Mouse (Mus musculus) testis, adult 2 months (tissue): ENCODE measurements around the gene Miip. TPM values are rescaled to one million over a fixed set of nuclear protein-coding genes. Genes with fewer than 3 reads are reported as not detected.

Experiments used
- H3K27ac ChIP-seq: fragments of 200-500 bp; 2 replicates; pipeline ENCODE4 v1.5.1; 2012; ENCODE audit warnings: low read depth, low read length; ENCODE audit not compliant: control insufficient read depth, insufficient read depth
- H3K27me3 ChIP-seq: fragments of 200-500 bp; 2 replicates; pipeline ENCODE4 v1.6.1; 2012; ENCODE audit warnings: mild to moderate bottlenecking, low read length, moderate library complexity; ENCODE audit not compliant: control insufficient read depth, insufficient read depth
- H3K36me3 ChIP-seq: fragments of 200-500 bp; 2 replicates; pipeline ENCODE4 v1.6.1; 2012; ENCODE audit warnings: mild to moderate bottlenecking, low read length; ENCODE audit not compliant: control insufficient read depth, insufficient read depth
- H3K4me1 ChIP-seq: fragments of 200-500 bp; 2 replicates; pipeline ENCODE4 v1.6.1; 2012; ENCODE audit warnings: low read length; ENCODE audit not compliant: control insufficient read depth, insufficient read depth
- H3K4me3 ChIP-seq: fragments of 200-500 bp; 2 replicates; pipeline ENCODE4 v1.5.1; 2012; ENCODE audit warnings: low read depth, mild to moderate bottlenecking, low read length, moderate library complexity, mixed read lengths; ENCODE audit not compliant: control insufficient read depth
- CTCF ChIP-seq: fragments of 200-500 bp; IDR thresholded peaks from 2 replicates; pipeline ENCODE4 v1.5.1; 2012; ENCODE audit warnings: low read depth, mild to moderate bottlenecking, inconsistent platforms, low read length, moderate library complexity; ENCODE audit not compliant: control insufficient read depth, insufficient read depth, insufficient replicate concordance
- POLR2A ChIP-seq: fragments of 200-500 bp; IDR thresholded peaks from 2 replicates; pipeline ENCODE4 v1.6.1; 2012; ENCODE audit warnings: low read depth, mild to moderate bottlenecking, inconsistent platforms, low read length, moderate library complexity; ENCODE audit not compliant: control insufficient read depth
- polyA plus RNA-seq: library from polyadenylated mRNA; depleted of rRNA; stranded (reverse); fragments of >200 nt; gene quantifications from 2 replicates; pipeline ENCODE4 v1.2.3, GENCODE M21; 2012; rRNA removed

Gene Miip
- polyA plus RNA-seq, result 96.6 and 116 TPM in 2 replicates

DNA sequence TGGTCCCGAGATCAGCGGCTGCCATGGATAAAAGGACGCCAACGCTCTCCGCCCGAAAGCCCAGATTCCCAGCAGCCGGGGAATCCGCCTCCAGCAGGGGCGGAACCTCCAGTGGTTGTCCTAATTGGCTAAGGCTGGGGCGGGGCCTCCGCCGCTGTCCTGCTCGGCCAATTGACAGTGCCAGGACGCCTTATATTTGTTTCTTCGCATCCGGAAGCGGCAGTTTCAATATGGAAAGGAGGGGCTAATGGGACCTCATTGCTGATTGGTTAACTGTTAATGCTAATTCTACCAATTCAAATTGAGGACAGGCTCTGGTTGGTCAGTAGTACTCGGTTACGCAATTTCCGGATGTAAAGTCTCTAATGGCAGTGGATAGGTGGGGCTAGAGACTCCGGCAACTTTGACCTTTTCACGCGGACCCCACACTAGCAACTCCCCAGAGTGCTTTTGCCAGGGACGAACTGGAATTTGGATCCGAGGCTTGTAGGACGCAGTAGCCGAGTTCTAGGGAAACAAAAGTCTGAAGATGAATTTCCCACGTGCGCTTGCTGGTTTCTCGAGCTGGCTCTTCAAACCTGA lies at the start of gene Miip, which contains the start of gene Fv1:
Miip (minus strand) TSS at position 367 of the 582 bp plus-strand sequence.
Fv1 (plus strand) TSS at position 530 of the 582 bp plus-strand sequence.
- Histone ChIP-seq H3K4me3 (peak within 1 kb of the TSS; percentile 98), H3K4me1 (peaks cover 12% of the 10 kb centered on the region), H3K27me3 (no peaks in the 10 kb centered on the region), H3K36me3 (peaks cover 2% of the 10 kb centered on the region; the same call in 1 of the 2 replicates), H3K27ac (peak within 1 kb of the TSS; percentile 93)
- TF ChIP-seq CTCF, result no peak
- peak; percentile 75 for TF ChIP-seq POLR2A

- Histone ChIP-seq H3K27ac (no peak overlapping the region), H3K36me3 (no peaks in the 10 kb centered on the region), H3K4me1 (peaks cover 8% of the 10 kb centered on the region; the same call in 1 of the 2 replicates), H3K4me3 (no peak overlapping the region), H3K27me3 (no peaks in the 10 kb centered on the region)
- TF ChIP-seq CTCF (no peak), POLR2A (no peak)
Observed at GRCm38 (mm10) chr4:147909486-147909885, 40.9 kb upstream of the Miip start.

- no peak for TF ChIP-seq POLR2A
- TF ChIP-seq CTCF, result no peak
- H3K4me1 ChIP-seq, result peaks cover 13% of the 10 kb centered on the region
- peaks cover 4% of the 10 kb centered on the region; the same call in 1 of the 2 replicates for H3K36me3 ChIP-seq
- no peak overlapping the region for H3K4me3 ChIP-seq
- H3K27ac ChIP-seq, result no peak overlapping the region
- H3K27me3 ChIP-seq, result no peaks in the 10 kb centered on the region
Observed at GRCm38 (mm10) chr4:147906230-147906629, 37.6 kb upstream of the Miip start.

DNA sequence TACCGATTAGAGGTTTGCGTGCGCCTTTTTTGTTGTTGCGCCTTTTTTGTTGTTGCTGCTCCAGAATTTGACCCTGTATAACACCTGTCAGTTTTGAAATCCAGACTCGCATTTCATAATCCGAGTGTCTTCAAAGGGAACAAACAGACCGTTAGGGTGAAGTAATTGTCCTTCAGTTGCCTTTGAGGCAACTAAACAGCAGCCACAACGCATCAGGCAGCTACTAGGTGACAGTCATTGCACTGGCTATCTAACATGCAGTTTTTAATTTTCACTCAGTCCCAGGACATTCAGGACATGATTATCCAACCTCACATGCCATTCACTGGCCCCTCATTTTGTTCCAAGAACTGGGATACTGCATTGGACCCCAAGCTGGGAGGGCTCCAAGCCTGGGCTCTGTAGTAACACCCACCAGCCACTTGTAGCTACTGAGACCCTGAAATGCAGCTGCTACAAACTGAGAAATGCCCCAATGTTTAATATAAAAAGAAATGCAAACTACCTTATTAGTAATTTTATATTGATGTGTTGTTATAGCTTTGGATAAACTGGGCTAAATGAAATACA lies 36.6 kb upstream of the Miip start:
- H3K4me3 ChIP-seq, result peak overlapping the region; percentile 100
- no peak for TF ChIP-seq POLR2A
- no peak for TF ChIP-seq CTCF
- H3K27ac ChIP-seq, result peak overlapping the region; percentile 57
- peaks cover 13% of the 10 kb centered on the region for H3K4me1 ChIP-seq
- peaks cover 4% of the 10 kb centered on the region; the same call in 1 of the 2 replicates for H3K36me3 ChIP-seq
- H3K27me3 ChIP-seq, result no peaks in the 10 kb centered on the region

DNA sequence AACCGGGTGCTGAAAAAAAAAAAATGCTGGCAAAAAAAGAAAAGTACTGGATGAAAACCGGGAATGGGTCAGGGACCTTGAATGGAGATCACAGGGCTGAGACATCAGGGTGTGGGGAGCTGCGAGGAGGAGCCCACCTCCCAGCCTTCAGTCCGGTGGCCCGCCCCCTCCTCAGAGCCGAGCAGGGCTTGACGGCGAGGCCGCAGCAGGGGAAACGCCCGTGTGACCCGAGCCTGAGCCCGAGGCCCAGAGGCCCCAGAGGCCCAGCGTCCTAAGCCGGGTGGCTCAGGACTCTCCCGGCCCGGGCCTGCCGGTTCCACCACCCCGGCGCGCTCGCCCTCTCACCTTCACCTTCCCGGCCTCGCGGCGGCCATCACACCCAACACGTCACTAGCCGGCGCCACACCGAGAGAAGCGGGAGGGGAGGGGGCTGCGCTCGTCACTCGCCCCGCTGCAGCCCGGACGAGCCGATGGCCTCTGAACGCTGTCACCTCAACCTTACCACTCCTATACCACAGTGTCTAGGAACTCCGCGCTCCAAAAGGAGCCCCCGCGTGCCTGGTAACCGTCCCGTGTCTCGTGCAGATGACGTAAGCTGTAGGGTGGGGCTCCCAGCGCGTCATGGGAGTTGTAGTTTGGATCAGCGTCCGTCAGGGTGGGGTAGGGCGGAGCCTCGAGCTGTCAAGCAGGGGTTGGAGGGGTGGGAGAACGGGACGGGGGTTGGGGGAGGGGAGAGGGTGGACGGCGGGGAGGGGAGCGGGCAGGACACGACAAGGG lies 35.9 kb upstream of the Miip start, which contains the start of gene Mfn2:
Mfn2 (minus strand) TSS at position 392 of the 777 bp plus-strand sequence.
- H3K4me1 ChIP-seq, result peaks cover 13% of the 10 kb centered on the region
- TF ChIP-seq POLR2A, result peak; percentile 59
- peak; percentile 5; the same call in 1 of the 2 replicates for TF ChIP-seq CTCF
- peak within 1 kb of the TSS; percentile 100 for H3K4me3 ChIP-seq
- no peaks in the 10 kb centered on the region for H3K27me3 ChIP-seq
- peak within 1 kb of the TSS; percentile 99 for H3K27ac ChIP-seq
- peaks cover 4% of the 10 kb centered on the region for H3K36me3 ChIP-seq

DNA sequence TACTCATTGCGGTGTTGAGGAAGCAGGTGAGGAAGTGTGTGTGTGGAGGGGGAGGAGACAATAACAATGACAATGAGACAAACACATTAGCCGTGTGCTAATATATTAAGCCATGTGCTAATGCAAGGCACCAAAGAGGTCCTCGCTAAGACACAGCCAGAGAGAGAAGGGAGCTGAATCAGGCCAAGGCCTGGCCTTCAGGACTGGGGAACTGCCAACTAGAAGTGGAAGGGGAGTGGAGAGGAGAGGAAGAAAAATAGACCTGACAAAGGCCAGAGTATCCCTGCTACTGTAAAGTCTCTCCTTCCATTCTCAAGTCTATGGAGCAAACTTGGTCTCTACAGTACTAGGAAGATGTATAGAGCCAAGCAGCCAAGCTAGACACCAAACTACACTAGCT lies 35.0 kb upstream of the Miip start:
- Histone ChIP-seq H3K27ac (no peak overlapping the region), H3K4me1 (peaks cover 13% of the 10 kb centered on the region), H3K4me3 (peak overlapping the region; percentile 100), H3K27me3 (no peaks in the 10 kb centered on the region), H3K36me3 (peaks cover 4% of the 10 kb centered on the region)
- TF ChIP-seq CTCF, result no peak
- no peak for TF ChIP-seq POLR2A
